Mouse (Mus musculus) spleen, postnatal 4 days (tissue): ENCODE data around the gene Ces1b.

ENCODE experiments used
- DNase-seq, 2 experiments: peaks; one replicate each; pipeline ENCODE4 v3.0.0; 2022; ENCODE audit warnings: low spot score in 2 of 2

Ces1b gene

DNA sequence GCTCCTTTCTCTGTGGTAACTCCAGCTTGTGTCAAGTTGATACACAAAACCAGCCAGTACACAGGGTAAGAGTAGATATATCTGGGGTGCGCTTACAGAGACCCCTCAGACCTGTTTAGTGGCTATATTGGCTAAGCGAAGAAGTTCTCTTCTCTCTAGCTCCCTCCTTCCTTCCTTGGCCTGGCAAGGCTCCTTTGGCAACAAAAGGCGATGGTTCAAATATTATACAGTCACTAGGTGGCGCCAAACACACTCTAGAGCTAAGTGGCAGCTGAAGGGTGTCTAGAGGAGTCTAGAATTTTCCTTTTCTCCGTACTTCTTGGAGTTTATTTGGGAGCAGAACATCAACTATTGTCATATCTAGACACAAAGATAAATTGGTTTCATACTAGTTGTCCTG, 69.5 kb downstream of the Ces1b start:
- no peak for DNase-seq
